23 mouse cellular contexts compared by ENCODE assay signal in the genomic region with DNA sequence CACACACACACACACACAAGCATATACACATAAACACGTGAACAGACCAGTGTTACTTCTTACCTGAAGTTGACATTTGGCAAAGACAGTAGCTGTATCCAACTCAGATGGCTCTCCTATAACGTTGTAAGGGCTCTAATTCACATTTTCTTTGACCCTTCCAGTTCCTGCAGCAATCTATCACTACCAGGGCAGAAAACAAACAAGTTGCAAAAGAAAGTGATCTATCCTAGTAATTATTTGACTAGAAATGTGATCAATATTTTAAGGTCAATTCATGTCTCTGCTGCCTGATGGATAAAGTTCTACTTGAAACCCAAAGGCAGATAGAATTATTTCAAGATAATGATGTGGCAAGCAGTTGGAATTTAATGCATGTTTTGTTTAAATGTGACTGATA. TPM values are rescaled to one million over a fixed set of nuclear protein-coding genes. Genes with fewer than 3 reads are reported as not detected.
DNase-seq lines count a peak whose midpoint lies in the region; ATAC-seq and TF ChIP-seq lines count a peak whose summit lies in the region.
"Had no signal": no experiment of that assay in that cellular context is flagged by ENCODE, and none has a peak within 500 bp of the region (broad histone marks: within the 10 kb centered on the region; RNA-seq: fewer than 3 reads in every experiment).

No protein-coding gene starts in this region.

- TF ChIP-seq CTCF in liver, postnatal 0 days (IDR thresholded peaks at IDR 0.05; ENCODE audit: low read depth): no peak

- H3K27ac ChIP-seq in liver, embryonic 13.5 days: no peak overlapping the region
- no peak overlapping the region for H3K27ac ChIP-seq in liver, embryonic 12.5 days
- H3K27ac ChIP-seq in liver, embryonic 16.5 days (ENCODE audit: low read length): peak overlapping the region; percentile 59
- H3K27ac ChIP-seq in liver, postnatal 0 days (ENCODE audit: low read depth): peak overlapping the region; percentile 73
- H3K27ac ChIP-seq in heart, embryonic 10.5 days: no peak overlapping the region
- H3K27ac ChIP-seq: embryonic facial prominence, embryonic 13.5 days; embryonic facial prominence, embryonic 15.5 days; forebrain, embryonic 10.5 days; forebrain, embryonic 12.5 days had no signal

- TF ChIP-seq EP300 in liver, postnatal 0 days (IDR thresholded peaks at IDR 0.05; ENCODE audit: low read depth): peak; percentile 46; the same call in 1 of the 2 replicates

- H3K36me3 ChIP-seq in liver, embryonic 13.5 days: no peaks in the 10 kb centered on the region
- H3K36me3 ChIP-seq in liver, embryonic 12.5 days: no peaks in the 10 kb centered on the region
- no peaks in the 10 kb centered on the region for H3K36me3 ChIP-seq in liver, embryonic 16.5 days (ENCODE audit: control insufficient read depth, insufficient read depth)
- H3K36me3 ChIP-seq in liver, postnatal 0 days (replicated peaks; ENCODE audit: insufficient read depth, low read length): no peaks in the 10 kb centered on the region
- H3K36me3 ChIP-seq in heart, embryonic 10.5 days: no peaks in the 10 kb centered on the region
- H3K36me3 ChIP-seq: embryonic facial prominence, embryonic 13.5 days; embryonic facial prominence, embryonic 15.5 days; forebrain, embryonic 10.5 days; forebrain, embryonic 12.5 days had no signal

- H3K4me3 ChIP-seq in liver, embryonic 13.5 days (replicated peaks): no peak overlapping the region
- H3K4me3 ChIP-seq in liver, embryonic 12.5 days: no peak overlapping the region
- peak overlapping the region; percentile 33 for H3K4me3 ChIP-seq in liver, embryonic 16.5 days (ENCODE audit: low read depth, low read length)
- H3K4me3 ChIP-seq in liver, postnatal 0 days (ENCODE audit: low read depth, low read length): peak overlapping the region; percentile 19
- no peak overlapping the region for H3K4me3 ChIP-seq in heart, embryonic 10.5 days
- H3K4me3 ChIP-seq: embryonic facial prominence, embryonic 13.5 days; embryonic facial prominence, embryonic 15.5 days; erythroblast, embryonic 14.5 days; forebrain, embryonic 10.5 days; forebrain, embryonic 12.5 days had no signal

- ATAC-seq in liver, embryonic 13.5 days (ENCODE audit: low read depth): no peak
- ATAC-seq in liver, embryonic 12.5 days: no peak
- 0 out of 2 replicates have a peak, but pooled peaks have one; percentile 24 for ATAC-seq in liver, embryonic 16.5 days (ENCODE audit: low read depth)
- peak; percentile 64 for ATAC-seq in liver, postnatal 0 days
- ATAC-seq: forebrain, embryonic 14.5 days; forebrain, embryonic 16.5 days had no signal

- WGBS in liver, embryonic 13.5 days (ENCODE audit: insufficient replicate concordance): 44% methylated on average over 2 of the region's 2 CpGs
- 43% methylated on average over 2 of the region's 2 CpGs for WGBS in liver, embryonic 12.5 days (ENCODE audit: insufficient replicate concordance)
- WGBS in liver, embryonic 16.5 days (ENCODE audit: insufficient replicate concordance): 30% methylated on average over 2 of the region's 2 CpGs
- WGBS in liver, postnatal 0 days (ENCODE audit: insufficient replicate concordance): 36% methylated on average over 2 of the region's 2 CpGs
- WGBS in heart, embryonic 10.5 days: 74% methylated on average over 2 of the region's 2 CpGs

- H3K4me2 ChIP-seq in liver, embryonic 13.5 days: peak overlapping the region; percentile 7; the same call in 1 of the 2 replicates
- no peak overlapping the region for H3K4me2 ChIP-seq in liver, embryonic 12.5 days
- peak overlapping the region; percentile 10; the same call in 1 of the 2 replicates for H3K4me2 ChIP-seq in liver, embryonic 16.5 days (ENCODE audit: low read depth, low read length)
- H3K4me2 ChIP-seq in liver, postnatal 0 days (ENCODE audit: low read depth, low read length): peak overlapping the region; percentile 55
- H3K4me2 ChIP-seq: embryonic facial prominence, embryonic 13.5 days; embryonic facial prominence, embryonic 15.5 days; forebrain, embryonic 12.5 days had no signal

- H3K9ac ChIP-seq in liver, embryonic 13.5 days: no peak overlapping the region
- H3K9ac ChIP-seq in liver, embryonic 12.5 days: no peak overlapping the region
- H3K9ac ChIP-seq in liver, embryonic 16.5 days (ENCODE audit: low read depth, low read length): no peak overlapping the region
- H3K9ac ChIP-seq in liver, postnatal 0 days (replicated peaks): peak overlapping the region; percentile 32
- H3K9ac ChIP-seq: embryonic facial prominence, embryonic 13.5 days; embryonic facial prominence, embryonic 15.5 days; forebrain, embryonic 12.5 days had no signal

- H3K9me3 ChIP-seq in liver, embryonic 13.5 days (replicated peaks): no peaks in the 10 kb centered on the region; the same call in 1 of the 2 replicates
- no peaks in the 10 kb centered on the region for H3K9me3 ChIP-seq in liver, embryonic 12.5 days (replicated peaks)
- H3K9me3 ChIP-seq in liver, embryonic 16.5 days (replicated peaks; ENCODE audit: control insufficient read depth, low read length): no peaks in the 10 kb centered on the region
- H3K9me3 ChIP-seq in liver, postnatal 0 days (ENCODE audit: low read length): no peaks in the 10 kb centered on the region
- H3K9me3 ChIP-seq in heart, embryonic 10.5 days: peaks cover 4% of the 10 kb centered on the region; the same call in 1 of the 2 replicates
- H3K9me3 ChIP-seq: embryonic facial prominence, embryonic 13.5 days; embryonic facial prominence, embryonic 15.5 days; forebrain, embryonic 10.5 days; forebrain, embryonic 12.5 days had no signal

- no peaks in the 10 kb centered on the region for H3K27me3 ChIP-seq in liver, embryonic 13.5 days
- no peaks in the 10 kb centered on the region for H3K27me3 ChIP-seq in liver, embryonic 12.5 days (replicated peaks)
- no peaks in the 10 kb centered on the region for H3K27me3 ChIP-seq in liver, embryonic 16.5 days (ENCODE audit: control insufficient read depth, insufficient read depth, low read depth, low read length)
- H3K27me3 ChIP-seq in liver, postnatal 0 days (ENCODE audit: insufficient read depth, low read length): no peaks in the 10 kb centered on the region
- H3K27me3 ChIP-seq in heart, embryonic 10.5 days (ENCODE audit: insufficient read depth, poor library complexity, severe bottlenecking): no peaks in the 10 kb centered on the region
- H3K27me3 ChIP-seq: embryonic facial prominence, embryonic 13.5 days; embryonic facial prominence, embryonic 15.5 days; forebrain, embryonic 12.5 days had no signal

- no peak for DNase-seq in liver, embryonic 13.5 days
- no peak for DNase-seq in liver, postnatal 0 days
- no peak for DNase-seq in heart, embryonic 10.5 days (ENCODE audit: low spot score)
- DNase-seq: adrenal gland, adult 2 months; adrenal gland, postnatal 10 days; adrenal gland, postnatal 25 days; cerebellum, adult 11 months; cerebellum, adult 18-20 months; cerebellum, adult 8-10 months; cerebellum, adult 9-11 months; cerebellum, postnatal 14 days; cerebellum, postnatal 36 days; embryo, embryonic 11 days had no signal

- no peaks in the 10 kb centered on the region for H3K4me1 ChIP-seq in liver, embryonic 13.5 days (replicated peaks)
- H3K4me1 ChIP-seq in liver, embryonic 12.5 days: no peaks in the 10 kb centered on the region
- H3K4me1 ChIP-seq in liver, embryonic 16.5 days (ENCODE audit: control insufficient read depth, low read depth, low read length): no peaks in the 10 kb centered on the region
- 0 out of 2 replicates have a peak, but pooled peaks cover 3% of the 10 kb centered on the region for H3K4me1 ChIP-seq in liver, postnatal 0 days (ENCODE audit: insufficient read depth)
- H3K4me1 ChIP-seq in heart, embryonic 10.5 days: no peaks in the 10 kb centered on the region
- H3K4me1 ChIP-seq: embryonic facial prominence, embryonic 13.5 days; embryonic facial prominence, embryonic 15.5 days; forebrain, embryonic 10.5 days; forebrain, embryonic 12.5 days had no signal

RNA-seq across cellular contexts. Expression of a gene that starts 37.5 kb away (rescaled TPM):
- polyA plus RNA-seq in liver, embryonic 13.5 days (2015; fragmentation: Nextera tagmentation; extraction: Ambion mirVana): 27.9 and 31.5 TPM in 2 replicates
- polyA plus RNA-seq in liver, embryonic 12.5 days (2016; fragmentation: Nextera tagmentation; extraction: Ambion mirVana): 17.1 and 18.8 TPM in 2 replicates
- polyA plus RNA-seq in liver, embryonic 16.5 days (2015; fragmentation: Nextera tagmentation; extraction: Ambion mirVana): 96.1 and 98.8 TPM in 2 replicates
- 243 and 252 TPM in 2 replicates for polyA plus RNA-seq in liver, postnatal 0 days (2015; fragmentation: Nextera tagmentation; extraction: Ambion mirVana)
- polyA plus RNA-seq in heart, embryonic 10.5 days (2016; fragmentation: Nextera tagmentation; extraction: Ambion mirVana): 0.28 and 1.5 TPM in 2 replicates
- polyA plus RNA-seq: embryonic facial prominence, embryonic 11.5 days; embryonic facial prominence, embryonic 13.5 days; embryonic facial prominence, embryonic 15.5 days; erythroblast, embryonic 14.5 days; forebrain, embryonic 10.5 days; forebrain, embryonic 12.5 days; forebrain, embryonic 16.5 days had no signal

Comparison
In these comparisons a context has a peak if more than half of its experiments do, and no peak if none do; other contexts are left out.
1. ATAC-seq: peak in liver, embryonic 16.5 days (single experiment) and liver, postnatal 0 days (single experiment); none in liver, embryonic 13.5 days (single experiment) and liver, embryonic 12.5 days (single experiment).
2. H3K27ac ChIP-seq: peak in liver, embryonic 16.5 days (single experiment) and liver, postnatal 0 days (single experiment); none in liver, embryonic 13.5 days (single experiment), liver, embryonic 12.5 days (single experiment) and heart, embryonic 10.5 days (single experiment).
3. H3K4me3 ChIP-seq: peak in liver, embryonic 16.5 days (single experiment) and liver, postnatal 0 days (single experiment); none in liver, embryonic 13.5 days (single experiment), liver, embryonic 12.5 days (single experiment) and heart, embryonic 10.5 days (single experiment).